Mouse (Mus musculus) liver, embryonic 16.5 days (tissue): ENCODE data around the gene Ube2j1. TPM values are rescaled to one million over a fixed set of nuclear protein-coding genes. Genes with fewer than 3 reads are reported as not detected.

Experiments
- polyA plus RNA-seq: library from polyadenylated mRNA; unstranded; fragments of >200 nt; fragmentation: Nextera tagmentation; extraction: Ambion mirVana; gene quantifications from 2 replicates; pipeline ENCODE4 v1.2.1, GENCODE M21; 2015

Ube2j1 gene
- polyA plus RNA-seq, 1 experiment from 2014 or later, result 25.6 TPM

Other genes starting within 250 kb of the Ube2j1 start
- 28.8 and 29.4 TPM in 2 replicates for gene Lyrm2, start 231.2 kb upstream of the Ube2j1 start, polyA plus RNA-seq
- 0.55 and 0.60 TPM in 2 replicates for gene Ankrd6, start 80.6 kb upstream of the Ube2j1 start, polyA plus RNA-seq
- gene Rragd, start 48.4 kb upstream of the Ube2j1 start, polyA plus RNA-seq, result 1.1 and 1.4 TPM in 2 replicates
- gene Gabrr2, start 31.6 kb downstream of the Ube2j1 start, polyA plus RNA-seq, result not detected in 2 replicates
- gene Gabrr1, start 101.1 kb downstream of the Ube2j1 start, polyA plus RNA-seq, result not detected in 2 replicates
- 0.06 and 0.13 TPM in 2 replicates for gene Pm20d2, start 158.3 kb downstream of the Ube2j1 start, polyA plus RNA-seq
- gene Srsf12, start 177.6 kb downstream of the Ube2j1 start, polyA plus RNA-seq, result 0.07 and 0.08 TPM in 2 replicates